Mouse (Mus musculus) common myeloid progenitor, adult 5-6 weeks (primary cell): ENCODE results near the gene Napepld. TPM values are rescaled to one million over a fixed set of nuclear protein-coding genes. Genes with fewer than 3 reads are reported as not detected.
"Not testable (repeated sequence)": the region's sequence is repeated elsewhere in the genome, so short reads cannot be mapped to it uniquely, and the experiment has no call there.

Experiments
- ATAC-seq: replicated peaks from 2 replicates; pipeline ENCODE4 v1.8.0; 2016; ENCODE audit warnings: low read depth, mild to moderate bottlenecking, moderate TSS enrichment, inconsistent platforms; ENCODE audit not compliant: poor library complexity, severe bottlenecking
- total RNA-seq: library from RNA; stranded (forward); fragments of 200-1000, 187-1606 nt; gene quantifications from 2 replicates; pipeline ENCODE4 v1.2.3, GENCODE M21; 2017

Gene Napepld
- total RNA-seq, 1 experiment from 2014 or later: 1.7 TPM

DNA sequence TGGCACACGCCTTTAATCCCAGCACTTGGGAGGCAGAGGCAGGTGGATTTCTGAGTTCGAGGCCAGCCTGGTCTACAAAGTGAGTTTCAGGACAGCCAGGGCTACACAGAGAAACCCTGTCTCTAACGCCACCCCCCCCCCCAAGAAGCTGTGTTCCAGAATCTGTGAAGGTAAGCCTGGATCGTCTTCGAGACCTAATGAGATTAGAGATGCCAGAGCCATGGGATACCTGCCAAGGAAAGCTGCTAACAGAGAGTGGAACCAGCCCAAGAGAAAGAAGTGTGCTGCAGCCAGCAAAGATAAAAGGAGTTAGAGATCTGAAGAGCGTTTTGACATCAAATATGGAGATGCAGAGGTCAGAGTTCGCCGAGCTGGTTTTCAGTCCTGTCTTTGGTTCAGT lies 6.8 kb upstream of the Napepld start:
- not testable (repeated sequence) for ATAC-seq

DNA sequence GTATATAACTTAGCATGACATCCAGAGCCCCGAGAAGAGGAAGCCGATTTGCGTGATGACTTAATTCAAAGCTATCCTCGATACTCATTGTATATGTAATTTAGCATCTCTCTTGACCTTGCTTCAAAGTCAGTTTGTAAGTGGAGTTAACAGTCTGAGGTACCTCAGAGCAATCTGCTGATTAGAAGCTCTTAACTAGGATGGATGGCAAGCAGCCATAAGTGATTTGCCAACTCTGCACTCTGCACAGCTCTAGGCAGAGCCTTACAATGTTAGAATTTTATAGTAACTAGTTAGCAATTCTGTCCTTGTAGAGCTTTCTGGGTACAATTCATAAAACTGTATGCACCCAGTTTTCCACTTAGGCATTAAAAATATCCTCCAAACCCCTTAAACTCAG lies 5.3 kb upstream of the Napepld start:
- ATAC-seq: no peak

DNA sequence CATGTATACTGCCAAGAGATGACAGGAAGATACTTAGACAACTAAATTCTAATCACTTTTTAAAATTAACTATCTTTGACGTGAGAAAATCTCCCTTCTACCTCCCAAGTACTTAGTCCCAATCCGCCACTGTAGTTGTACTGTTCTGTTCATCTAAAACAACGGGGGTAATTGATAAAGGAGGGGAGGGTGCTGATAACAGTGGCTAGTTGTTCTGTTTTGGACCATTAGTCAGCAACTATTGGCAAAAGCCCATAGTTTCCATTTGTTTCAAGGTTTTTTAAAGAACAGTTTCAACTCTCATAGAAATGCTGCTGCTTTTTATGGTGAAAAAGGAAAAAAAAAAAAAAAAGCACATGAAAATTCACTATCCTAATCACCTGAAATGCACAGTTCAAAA lies 2.5 kb upstream of the Napepld start:
- no peak for ATAC-seq

DNA sequence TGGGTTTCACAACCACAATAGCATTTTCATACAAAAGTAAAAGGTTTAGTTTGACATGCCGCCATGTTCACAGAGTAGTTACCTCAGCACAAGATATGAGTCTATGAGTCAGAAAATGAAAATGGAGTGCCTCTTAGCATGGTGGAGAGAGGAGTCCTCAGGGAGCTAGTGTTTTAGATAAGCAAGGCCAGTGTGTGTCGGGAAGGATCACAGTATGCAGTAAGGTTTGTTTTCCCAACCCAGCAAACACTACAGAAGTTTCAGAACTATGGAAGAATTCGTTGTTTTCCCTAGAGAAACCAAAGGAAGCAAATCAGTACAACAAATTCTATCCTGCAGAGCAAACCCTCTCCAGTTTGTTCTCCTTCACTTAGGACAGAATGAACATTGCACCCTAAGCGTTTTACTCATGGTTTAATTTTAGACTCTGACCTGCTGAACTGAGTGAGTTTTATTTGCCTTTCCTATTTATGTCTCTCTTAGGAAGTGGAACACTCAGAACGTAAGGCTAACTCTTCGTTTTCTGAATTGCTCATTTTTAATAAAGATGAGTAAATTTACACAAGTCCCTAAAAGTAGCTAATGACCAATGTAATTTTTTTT lies 1.8 kb upstream of the Napepld start:
- ATAC-seq: no peak

DNA sequence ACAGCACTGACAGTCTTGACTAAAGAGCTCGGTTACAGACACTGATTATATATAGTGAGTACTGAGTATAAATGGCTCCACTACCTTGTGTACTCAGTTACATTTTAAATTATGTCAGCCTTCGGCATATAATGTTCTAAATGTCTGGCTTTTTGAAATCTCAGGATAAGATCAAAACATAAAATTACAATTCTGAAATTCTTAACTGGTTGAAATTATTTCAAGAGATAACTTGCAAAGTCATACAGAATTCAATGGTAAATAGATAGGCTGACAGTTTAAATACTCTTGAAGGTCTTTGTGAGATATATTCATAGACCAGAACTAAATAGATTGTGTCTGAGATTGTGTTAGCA lies 791 bp upstream of the Napepld start:
- no peak for ATAC-seq

DNA sequence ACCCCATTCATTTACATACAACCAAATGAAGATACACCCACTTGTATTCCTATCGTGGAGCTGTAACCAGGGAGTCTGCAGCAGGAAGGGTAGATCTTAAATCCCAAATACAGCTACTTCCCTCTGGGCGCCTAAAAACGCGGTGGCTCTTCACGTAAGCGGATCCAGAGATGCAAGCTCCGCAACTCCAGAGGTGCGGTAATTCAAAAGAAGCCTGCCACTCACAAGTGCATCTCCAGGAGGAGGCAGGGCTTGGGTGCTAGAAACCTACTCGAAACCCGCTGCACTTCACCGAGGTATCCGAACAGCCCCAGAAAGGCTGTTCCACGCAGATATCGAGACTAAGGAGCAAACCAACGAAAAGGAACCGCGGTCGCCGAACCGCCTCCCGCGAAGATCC lies 262 bp downstream of the Napepld start:
- ATAC-seq: peak; percentile 53

DNA sequence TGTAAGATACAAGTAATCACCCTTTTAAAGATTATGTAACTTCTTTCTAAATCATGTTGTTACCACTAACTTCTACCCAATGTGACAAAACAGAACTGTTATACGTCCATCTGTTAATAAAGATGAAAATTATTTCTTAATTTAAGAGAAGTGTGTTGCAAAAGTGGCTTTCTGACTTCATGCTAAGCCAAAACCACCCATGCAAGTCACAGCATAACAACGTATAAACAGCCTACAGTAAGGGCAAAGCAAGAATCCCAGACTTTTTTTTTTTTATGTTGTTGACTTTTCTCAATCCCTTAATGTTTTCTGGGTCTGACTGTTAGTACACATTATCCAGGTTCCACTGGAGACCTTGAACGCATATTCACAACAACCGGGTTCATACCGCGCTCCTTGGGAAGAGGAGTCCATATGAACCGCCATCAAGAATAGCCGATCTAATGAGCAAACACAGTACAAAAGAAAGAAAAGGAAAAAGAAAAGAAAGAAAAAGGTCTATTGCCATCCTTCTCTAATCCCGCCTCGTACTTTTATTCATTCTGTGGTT lies 849 bp downstream of the Napepld start:
- ATAC-seq: no peak

DNA sequence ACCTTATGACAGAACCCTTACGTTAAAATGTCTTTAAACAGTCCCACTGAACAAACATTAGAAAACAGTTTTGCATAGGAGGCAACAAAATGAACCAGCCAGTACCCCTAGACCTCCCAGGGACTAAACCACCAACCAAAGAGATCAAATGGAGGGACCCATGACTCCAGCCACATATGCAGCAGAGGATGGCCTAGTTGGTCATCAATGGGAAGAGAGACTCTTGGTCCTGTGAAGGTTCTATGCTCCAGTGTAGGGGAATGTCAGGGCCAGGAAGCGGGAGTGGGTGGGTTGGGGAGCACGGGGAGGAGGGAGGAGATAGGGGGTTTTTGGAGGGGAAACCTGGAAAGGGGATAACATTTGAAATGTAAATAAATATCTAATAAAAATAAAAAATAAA lies 1.6 kb downstream of the Napepld start:
- ATAC-seq: not testable (repeated sequence)

DNA sequence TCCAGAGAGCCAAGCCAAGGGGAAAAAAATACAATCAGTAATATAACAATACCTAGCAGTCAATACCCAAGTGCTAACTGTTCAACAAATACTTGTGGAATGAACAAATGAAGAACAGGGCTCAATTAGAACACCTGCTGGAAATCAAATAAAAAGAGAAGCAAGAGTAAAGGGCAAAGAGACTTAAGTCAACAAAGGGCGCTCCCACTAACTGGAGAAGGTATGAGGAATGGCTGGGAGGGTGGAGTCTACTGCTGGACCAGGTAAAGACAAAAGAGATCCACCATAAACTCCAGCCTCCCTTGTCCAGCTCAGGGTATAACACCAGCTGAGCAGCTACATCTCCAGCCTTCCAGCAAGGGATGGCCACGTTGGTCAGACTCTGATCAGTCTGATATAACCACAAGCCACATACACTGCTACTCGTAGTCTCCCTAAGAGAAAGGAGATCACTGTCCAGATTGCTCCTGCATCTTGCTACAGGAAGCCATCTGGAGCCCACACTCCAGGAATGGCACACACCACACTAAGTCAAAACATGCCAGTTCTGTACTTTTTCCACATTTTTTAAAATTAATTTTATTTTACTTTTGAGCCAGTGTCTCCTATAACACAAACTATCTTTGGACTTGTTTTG lies 6.2 kb downstream of the Napepld start:
- no peak for ATAC-seq

DNA sequence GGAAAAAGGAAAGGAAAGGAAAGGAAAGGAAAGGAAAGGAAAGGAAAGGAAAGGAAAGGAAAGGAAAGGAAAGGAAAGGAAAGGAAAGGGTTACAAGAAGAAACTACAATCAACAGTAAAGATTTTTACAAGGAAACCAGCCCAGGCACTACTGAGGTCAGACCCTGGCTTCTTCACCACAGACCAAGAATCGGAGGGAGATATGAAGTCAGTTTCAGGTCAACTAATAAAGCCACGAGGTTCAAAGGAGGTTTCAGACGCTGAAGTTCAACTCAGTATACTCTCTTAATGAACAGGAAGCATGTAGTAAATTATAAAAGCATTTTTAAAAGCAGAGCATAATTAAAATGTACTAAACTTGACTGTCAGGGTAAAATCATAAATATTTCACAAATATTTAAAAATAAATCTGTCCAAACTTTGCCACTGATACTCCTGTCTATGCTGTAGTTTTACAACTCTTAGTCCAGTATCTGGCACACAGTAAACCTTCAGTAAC lies 7.8 kb downstream of the Napepld start:
- ATAC-seq: no peak

DNA sequence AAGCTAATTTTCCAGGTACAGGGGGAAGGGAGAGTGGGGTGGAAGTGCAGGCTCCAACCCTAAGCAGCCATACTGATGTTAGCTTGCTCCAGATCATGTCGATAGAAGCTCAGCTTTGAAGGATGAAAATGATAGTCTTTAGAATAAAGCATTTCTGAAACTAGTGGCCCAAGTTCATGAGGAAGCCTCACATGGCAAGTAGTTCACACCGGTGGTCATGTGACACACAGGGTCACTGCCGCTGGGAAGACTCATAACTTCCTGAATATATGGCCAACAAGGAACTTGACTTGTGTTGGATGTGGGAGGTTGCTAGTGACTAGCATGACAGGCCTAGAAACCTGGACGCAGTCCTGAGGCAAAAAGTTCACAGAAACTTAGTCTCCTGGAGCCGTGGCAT lies 9.0 kb downstream of the Napepld start:
- ATAC-seq: no peak

DNA sequence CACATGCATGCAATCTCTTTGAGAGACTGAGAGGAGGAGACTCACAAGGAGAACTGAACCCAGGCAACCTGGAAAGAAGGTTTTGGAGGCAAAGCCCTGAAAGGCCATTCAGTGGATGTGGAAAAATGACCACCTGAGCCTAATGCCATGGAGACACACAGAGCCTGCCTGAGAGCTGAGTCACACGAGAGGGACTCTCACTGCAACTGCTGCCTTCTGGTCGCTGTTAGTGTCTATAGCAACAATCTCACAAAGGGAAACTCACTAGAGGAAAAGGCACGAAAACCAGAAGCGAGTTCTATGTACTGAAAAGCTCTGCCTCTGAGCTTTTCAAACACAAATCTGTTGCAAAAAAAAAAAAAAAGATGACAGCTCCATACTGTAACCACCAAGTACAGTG lies 14.2 kb downstream of the Napepld start:
- ATAC-seq: no peak

DNA sequence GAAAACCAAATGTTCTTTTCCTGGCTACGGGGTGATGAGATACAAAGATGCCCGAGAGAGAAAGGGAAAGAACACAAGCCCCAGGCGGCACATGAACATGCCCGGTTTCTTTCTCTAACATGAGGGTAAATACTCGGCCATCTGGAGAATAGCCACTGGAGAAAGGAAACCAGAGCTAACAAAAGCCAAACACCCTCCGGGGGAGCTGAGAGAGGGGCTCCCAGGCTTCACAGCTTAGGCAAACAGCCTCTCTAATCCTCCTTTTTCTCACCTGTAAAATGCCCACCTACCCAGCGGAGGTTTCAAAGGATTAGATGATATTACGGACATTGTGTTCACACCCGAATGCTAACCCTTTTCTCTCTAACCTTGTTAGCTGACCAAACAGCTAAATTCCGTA lies 16.2 kb downstream of the Napepld start:
- ATAC-seq: no peak

DNA sequence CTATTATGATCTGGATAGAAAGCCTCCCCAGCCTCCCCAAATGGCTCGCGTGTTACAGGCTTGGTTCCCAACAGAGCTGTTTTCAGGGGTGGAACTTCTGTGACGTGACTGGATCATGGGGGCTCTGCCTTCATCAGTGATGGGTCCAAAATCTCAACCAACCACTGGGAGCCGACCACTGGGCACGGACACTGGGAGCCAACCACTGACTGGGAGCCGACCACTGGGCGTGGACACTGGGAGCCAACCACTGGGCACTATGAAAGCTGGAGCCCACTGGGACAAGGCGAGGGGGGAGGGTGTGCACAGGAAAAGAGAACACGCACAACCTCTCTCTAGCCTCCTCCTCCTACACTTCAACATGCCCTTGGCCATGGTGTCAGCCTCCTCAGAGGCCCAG lies 17.4 kb downstream of the Napepld start:
- ATAC-seq: no peak

DNA sequence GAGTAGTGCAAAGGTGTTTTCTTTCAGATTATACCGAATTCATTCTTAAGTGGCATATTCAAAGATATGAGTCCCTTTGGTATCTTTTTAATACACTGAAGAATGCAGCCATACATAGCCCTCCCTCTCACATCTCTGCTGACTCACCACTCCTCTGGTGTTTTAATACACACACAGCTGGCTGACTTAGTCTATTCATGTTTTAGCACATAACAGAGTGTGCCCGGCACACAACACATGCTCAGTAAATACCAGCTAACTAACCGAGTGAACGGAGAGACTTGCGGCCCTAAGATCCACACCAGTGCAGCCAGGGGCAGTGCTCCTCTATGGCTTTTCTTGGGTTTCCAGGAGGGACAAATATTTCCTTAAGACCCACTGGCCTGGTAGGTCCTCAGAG lies 20.3 kb downstream of the Napepld start:
- no peak; the same call in 1 of the 2 replicates for ATAC-seq

DNA sequence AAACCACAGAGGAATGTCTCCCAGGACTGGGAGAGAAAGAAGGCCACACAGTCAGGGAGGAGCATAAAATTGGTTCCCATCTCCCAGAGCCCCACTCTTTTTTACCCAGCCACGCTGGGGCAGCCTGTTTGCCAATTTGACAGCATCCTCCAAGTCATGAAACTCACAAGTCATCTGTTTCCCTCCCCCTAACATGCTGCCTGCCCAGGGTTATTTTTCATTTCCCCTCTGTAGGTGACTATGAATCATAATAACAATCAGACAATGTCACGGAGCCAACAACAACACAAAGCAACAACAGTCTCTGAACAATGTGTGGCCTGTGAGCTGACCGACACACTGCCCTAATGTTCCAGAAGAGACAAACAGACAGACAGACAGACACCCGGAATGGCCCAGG lies 21.2 kb downstream of the Napepld start:
- ATAC-seq: no peak

DNA sequence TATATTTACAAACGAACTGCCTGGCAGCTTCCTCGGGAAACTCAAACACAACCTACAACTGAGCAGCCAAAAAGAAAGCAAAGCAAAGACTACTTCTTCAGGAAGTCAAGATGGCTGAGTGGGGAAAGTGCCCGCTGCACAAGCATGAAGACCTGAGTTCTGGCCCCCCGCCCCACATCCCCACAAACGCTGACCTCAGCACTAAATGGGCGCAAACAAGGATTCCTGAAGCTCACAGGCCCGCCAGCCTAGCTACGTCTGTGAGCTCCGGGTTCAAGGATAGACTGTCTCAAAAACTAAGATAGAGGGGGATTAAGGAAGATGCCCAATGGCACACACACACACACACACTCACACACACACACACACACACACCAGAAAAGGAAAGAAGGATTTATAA lies 22.8 kb downstream of the Napepld start:
- ATAC-seq: no peak

DNA sequence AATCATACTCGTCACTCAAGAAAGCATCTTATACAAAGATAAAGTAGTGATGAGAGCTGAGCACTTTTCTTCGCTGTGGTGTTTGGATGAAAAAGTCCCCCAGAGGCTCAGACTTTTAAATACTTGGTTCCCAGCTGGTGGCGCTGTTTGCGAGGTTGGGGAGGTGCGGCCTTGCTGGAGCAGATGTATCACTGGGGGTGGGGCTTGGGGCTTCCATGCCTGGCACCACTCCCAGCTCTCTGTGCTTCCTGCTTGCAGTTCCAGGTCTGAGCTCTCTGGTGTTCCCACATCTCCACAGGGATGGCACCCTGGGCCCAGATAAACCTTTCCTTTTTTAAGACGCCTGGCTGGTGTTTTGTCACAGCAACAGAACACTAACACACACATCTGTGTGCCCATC lies 23.3 kb downstream of the Napepld start:
- no peak for ATAC-seq

DNA sequence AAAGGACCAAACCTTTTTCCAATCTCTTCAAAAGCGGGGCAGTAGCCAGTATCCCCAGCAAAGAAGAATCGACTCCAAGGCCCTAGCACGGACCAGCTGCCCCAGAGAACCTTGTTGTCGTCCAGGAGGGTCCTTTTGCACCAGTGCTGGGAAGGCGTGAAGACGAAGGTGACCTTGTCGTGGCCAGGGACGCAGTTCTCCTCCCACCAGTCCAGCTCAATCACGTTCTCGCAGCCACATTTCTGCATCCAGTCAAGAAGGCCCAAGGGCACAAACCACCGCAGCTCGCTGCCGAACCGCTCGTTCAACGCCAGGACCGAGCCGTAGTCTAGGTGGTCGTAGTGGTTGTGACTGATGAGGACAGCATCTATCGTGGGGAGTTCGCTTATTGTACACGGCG lies 25.7 kb downstream of the Napepld start:
- ATAC-seq: no peak

DNA sequence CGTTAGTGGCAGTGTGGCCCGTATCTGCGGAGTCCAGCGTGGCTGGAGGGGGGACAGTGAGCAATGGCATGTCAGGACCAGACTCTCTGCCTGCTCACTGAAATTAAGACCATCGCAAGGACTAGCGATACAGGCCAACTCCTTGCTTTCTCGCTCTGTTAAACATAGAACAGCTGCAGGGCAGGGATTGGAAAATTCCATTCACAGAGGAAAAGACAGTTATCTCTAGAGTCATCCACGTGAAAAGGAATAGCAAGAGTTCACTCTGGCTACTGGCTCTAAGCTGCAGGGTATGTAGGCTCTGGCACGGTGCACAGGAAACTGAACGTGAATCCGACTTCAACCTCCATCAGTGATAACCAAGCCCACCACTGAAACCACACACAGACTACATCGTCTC lies 26.2 kb downstream of the Napepld start:
- ATAC-seq: no peak

DNA sequence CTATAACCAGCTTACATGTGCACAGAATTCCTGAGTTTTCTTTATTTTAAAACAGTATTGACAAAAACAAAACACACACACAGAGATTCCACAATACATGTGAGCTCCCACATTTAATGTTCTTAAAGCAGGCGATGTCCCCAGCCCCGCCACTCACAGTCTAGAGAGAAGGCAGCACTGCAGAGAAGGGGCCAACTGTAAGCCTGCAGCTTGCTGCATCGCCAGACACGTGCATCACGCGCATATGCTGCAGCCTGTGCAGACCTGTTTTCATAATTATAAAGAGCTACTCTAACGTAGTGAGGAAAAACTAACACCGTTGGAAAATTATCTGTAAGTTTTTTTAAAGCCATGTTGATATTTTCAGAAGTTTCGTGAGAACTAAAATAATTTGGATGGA lies 27.5 kb downstream of the Napepld start:
- ATAC-seq: no peak
